Mouse (Mus musculus) regulatory T cell (primary cell): Measurements from ENCODE around the gene Kng2.
"Not testable (repeated sequence)": the region's sequence is repeated elsewhere in the genome, so short reads cannot be mapped to it uniquely, and the experiment has no call there.

Experiments used
- in situ Hi-C: fragments of 300-600 bp; cut with MboI, MseI; formaldehyde crosslinking; loops from one replicate; pipeline ENCODE4 v1.15.1; 2025; ENCODE audit warnings: high pct_unique_total_duplicates

Gene Kng2

DNA sequence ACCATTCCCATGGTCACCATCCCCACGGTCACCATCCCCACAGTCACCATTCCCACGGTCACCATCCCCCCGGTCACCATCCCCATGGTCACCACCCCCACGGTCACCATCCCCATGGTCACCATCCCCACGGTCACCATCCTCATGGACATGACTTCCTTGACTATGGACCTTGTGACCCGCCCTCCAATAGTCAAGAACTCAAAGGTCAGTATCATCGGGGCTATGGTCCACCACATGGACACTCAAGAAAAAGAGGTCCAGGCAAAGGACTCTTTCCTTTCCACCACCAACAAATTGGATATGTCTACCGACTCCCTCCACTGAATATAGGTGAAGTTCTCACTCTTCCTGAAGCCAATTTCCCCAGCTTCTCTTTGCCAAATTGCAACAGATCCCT, 68.2 kb downstream of the Kng2 start:
- in situ Hi-C loops = no loop called here

- in situ Hi-C loops = no loop called here
Measured at GRCm38 (mm10) chr16:22956085-22956439, 73.2 kb downstream of the Kng2 start.

- in situ Hi-C loops = no loop called here
Measured at GRCm38 (mm10) chr16:22955397-22956084, 73.7 kb downstream of the Kng2 start.

DNA sequence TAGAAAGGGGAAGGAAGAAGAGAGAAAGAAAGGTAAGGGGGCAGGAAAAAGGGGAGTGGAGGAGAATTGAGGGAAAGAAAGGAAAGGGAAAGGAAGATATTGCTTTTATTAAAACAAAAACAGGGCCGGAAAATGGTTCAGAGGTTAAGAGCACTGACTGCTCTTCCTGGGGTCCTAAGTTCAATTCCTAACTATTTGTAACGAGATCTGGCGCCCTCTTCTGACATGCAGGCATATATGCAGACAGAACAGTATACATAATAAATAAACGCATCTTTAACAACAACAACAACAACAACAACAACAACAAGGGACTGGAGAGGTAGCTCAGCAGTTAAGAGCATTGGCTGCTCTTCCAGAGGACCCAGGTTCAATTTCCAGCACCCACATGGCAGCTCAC, 76.2 kb downstream of the Kng2 start:
- in situ Hi-C loops = no loop called here

GRCm38 (mm10) chr16:22950840-22951395, 78.4 kb downstream of the Kng2 start, which contains the start of gene Hrg:
Gene Hrg (plus strand): TSS chr16:22951072.
- in situ Hi-C loops = no loop called here

DNA sequence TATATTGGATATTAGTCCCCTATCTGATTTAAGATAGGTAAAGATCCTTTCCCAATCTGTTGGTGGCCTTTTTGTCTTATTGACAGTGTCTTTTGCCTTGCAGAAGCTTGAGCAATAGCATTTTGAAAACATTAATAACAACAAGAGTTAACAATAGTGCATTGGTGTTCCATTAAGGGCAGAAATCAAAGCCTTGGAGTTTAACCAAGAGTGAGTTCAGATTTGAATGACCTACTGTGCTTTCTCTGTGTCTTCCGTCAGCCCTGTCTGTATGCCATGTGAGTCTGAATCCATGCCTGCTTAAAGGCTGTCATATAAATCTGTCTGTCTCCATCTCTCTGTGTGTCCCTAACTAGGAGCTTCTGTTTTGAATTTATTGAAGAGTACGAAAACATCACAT, 81.9 kb downstream of the Kng2 start:
- in situ Hi-C loops = no loop called here

GRCm38 (mm10) chr16:22941825-22942476, 87.3 kb downstream of the Kng2 start:
- in situ Hi-C loops = not testable (repeated sequence)

GRCm38 (mm10) chr16:22939120-22939695, 90.1 kb downstream of the Kng2 start:
- in situ Hi-C loops = no loop called here

DNA sequence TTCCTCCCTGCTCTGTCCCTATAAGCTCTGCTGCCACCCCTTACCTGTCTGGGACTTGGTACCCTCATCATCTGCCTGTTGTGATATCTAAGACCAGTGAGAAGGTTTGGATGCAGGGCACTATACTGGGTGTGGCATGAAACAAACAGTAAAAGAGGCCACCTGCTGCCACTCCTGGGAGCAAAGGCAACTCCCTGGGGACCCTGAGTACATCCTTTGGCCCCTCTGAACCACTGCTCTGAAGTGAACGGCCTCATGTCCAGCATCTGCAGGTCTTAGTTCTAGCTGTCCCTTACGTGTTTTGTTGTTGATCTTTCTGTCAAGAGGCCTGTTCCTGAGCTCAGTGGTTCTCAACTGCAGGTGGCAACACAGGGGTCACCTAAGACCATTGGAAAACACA, 90.7 kb downstream of the Kng2 start:
- in situ Hi-C loops = no loop called here

DNA sequence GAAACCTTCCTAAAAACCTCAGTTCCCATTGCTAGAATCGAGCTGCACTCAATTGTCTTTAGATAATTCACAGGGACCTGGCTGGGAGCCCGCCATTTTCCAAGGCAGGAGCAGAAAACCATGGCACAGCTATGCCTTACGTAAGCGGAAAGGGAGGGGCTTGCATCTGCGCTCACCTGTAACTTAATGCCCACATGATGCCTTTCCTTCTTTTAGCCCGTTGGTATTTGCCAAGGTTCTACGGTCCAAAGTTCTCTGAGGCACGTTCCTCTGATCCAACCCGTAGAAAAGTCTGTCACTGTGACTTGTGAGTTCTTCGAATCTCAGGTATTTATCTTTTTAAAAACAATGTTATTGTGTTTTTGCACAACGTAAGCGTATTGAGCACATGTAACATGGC, 91.7 kb downstream of the Kng2 start:
- in situ Hi-C loops = no loop called here
